Mouse (Mus musculus): ENCODE measurements around the gene Galnt12. TPM values are rescaled to one million over a fixed set of nuclear protein-coding genes. Genes with fewer than 3 reads are reported as not detected.

Gene Galnt12
- 0.70 and 1.9 TPM in 2 replicates for total RNA-seq (2014; rRNA removed; ENCODE audit: low replicate concordance)
- polyA plus RNA-seq (2015; fragmentation: Nextera tagmentation; extraction: Ambion mirVana): 1.1 and 1.4 TPM in 2 replicates

GRCm38 (mm10) chr4:47091493-47092386 is at the start of gene Galnt12:
Galnt12 (plus strand) TSS chr4:47091909.
- H3K4me1 ChIP-seq (ENCODE audit: control insufficient read depth, insufficient read depth): no peaks in the 10 kb centered on the region
- no peak within 1 kb of the TSS for H3K27ac ChIP-seq (ENCODE audit: low read depth)
- DNase-seq (ENCODE audit: low spot score): no peak
- ATAC-seq (ENCODE audit: insufficient read depth, low read depth): peak; percentile 36; the same call in 1 of the 2 replicates
- no peak within 1 kb of the TSS; the same call in 1 of the 2 replicates for H3K9ac ChIP-seq (replicated peaks; ENCODE audit: low read depth, low read length)
- TF ChIP-seq EP300 (IDR thresholded peaks at IDR 0.05; ENCODE audit: low read depth): no peak
- no peak for TF ChIP-seq CTCF (IDR thresholded peaks at IDR 0.05; ENCODE audit: low read depth)
- no peaks in the 10 kb centered on the region for H3K36me3 ChIP-seq (replicated peaks; ENCODE audit: control insufficient read depth, insufficient read depth, low read length)
- peak within 1 kb of the TSS; percentile 62 for H3K4me3 ChIP-seq (ENCODE audit: low read depth, low read length)
- no peaks in the 10 kb centered on the region for H3K9me3 ChIP-seq (replicated peaks; ENCODE audit: control insufficient read depth, low read length)
- 1% methylated on average over 55 of the region's 74 CpGs for WGBS
- peak within 1 kb of the TSS; percentile 98 for H3K4me2 ChIP-seq (ENCODE audit: low read depth, low read length)
- H3K27me3 ChIP-seq (ENCODE audit: control insufficient read depth, insufficient read depth, low read length): peaks cover 33% of the 10 kb centered on the region

GRCm38 (mm10) chr4:47043866-47044265 is 47.8 kb upstream of the Galnt12 start:
- 87% methylated on average over 9 of the region's 9 CpGs for WGBS
- no peak for DNase-seq (ENCODE audit: low spot score)

GRCm38 (mm10) chr4:47046974-47047373 is 44.7 kb upstream of the Galnt12 start:
- Histone ChIP-seq H3K9ac (replicated peaks; ENCODE audit: low read depth, low read length) (no peak overlapping the region), H3K4me1 (ENCODE audit: control insufficient read depth, insufficient read depth) (no peaks in the 10 kb centered on the region), H3K27me3 (ENCODE audit: control insufficient read depth, insufficient read depth, low read length) (no peaks in the 10 kb centered on the region), H3K36me3 (replicated peaks; ENCODE audit: control insufficient read depth, insufficient read depth, low read length) (no peaks in the 10 kb centered on the region), H3K4me3 (ENCODE audit: low read depth, low read length) (no peak overlapping the region), H3K4me2 (ENCODE audit: low read depth, low read length) (no peak overlapping the region), H3K27ac (ENCODE audit: low read depth) (no peak overlapping the region), H3K9me3 (replicated peaks; ENCODE audit: control insufficient read depth, low read length) (no peaks in the 10 kb centered on the region)
- WGBS: 84% methylated on average over 6 of the region's 6 CpGs
- ATAC-seq (ENCODE audit: insufficient read depth, low read depth): no peak
- no peak for DNase-seq (ENCODE audit: low spot score)
- TF ChIP-seq CTCF (IDR thresholded peaks at IDR 0.05; ENCODE audit: low read depth) (peak; percentile 34), EP300 (IDR thresholded peaks at IDR 0.05; ENCODE audit: low read depth) (no peak)

More at GRCm38 (mm10) chr4:47043866-47044265, 47.8 kb upstream of the Galnt12 start:
- no peak overlapping the region for H3K4me2 ChIP-seq (ENCODE audit: low read depth, low read length)
- no peak overlapping the region for H3K27ac ChIP-seq (ENCODE audit: low read depth)
- H3K4me1 ChIP-seq (ENCODE audit: control insufficient read depth, insufficient read depth): no peaks in the 10 kb centered on the region
- no peak overlapping the region for H3K4me3 ChIP-seq (ENCODE audit: low read depth, low read length)
- 0 out of 2 replicates have a peak, but pooled peaks cover 7% of the 10 kb centered on the region for H3K36me3 ChIP-seq (replicated peaks; ENCODE audit: control insufficient read depth, insufficient read depth, low read length)
- no peak for ATAC-seq (ENCODE audit: insufficient read depth, low read depth)
- H3K9ac ChIP-seq (replicated peaks; ENCODE audit: low read depth, low read length): no peak overlapping the region
- H3K27me3 ChIP-seq (ENCODE audit: control insufficient read depth, insufficient read depth, low read length): no peaks in the 10 kb centered on the region
- no peak for TF ChIP-seq CTCF (IDR thresholded peaks at IDR 0.05; ENCODE audit: low read depth)
- no peak for TF ChIP-seq EP300 (IDR thresholded peaks at IDR 0.05; ENCODE audit: low read depth)
- no peaks in the 10 kb centered on the region for H3K9me3 ChIP-seq (replicated peaks; ENCODE audit: control insufficient read depth, low read length)

DNA sequence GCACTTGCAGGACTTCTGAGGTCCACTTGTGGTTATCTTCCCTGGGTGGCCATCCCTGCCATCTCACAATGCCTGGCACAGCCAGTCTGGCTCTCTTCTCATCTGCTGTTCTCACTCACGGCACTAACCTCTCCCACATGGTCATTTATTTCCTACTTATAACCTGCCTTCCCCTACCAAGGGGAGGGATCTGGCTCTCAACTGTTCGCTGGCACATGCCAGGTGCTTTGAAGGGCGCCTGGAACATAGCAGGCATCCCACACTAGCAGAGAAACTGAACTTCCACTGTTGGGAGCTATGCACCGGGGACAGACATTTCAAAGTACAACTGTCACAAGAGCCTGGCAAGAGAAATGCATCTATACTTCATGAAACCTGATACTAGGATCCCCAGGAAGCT is 43.9 kb upstream of the Galnt12 start:
- no peak for TF ChIP-seq CTCF (IDR thresholded peaks at IDR 0.05; ENCODE audit: low read depth)
- TF ChIP-seq EP300 (IDR thresholded peaks at IDR 0.05; ENCODE audit: low read depth): no peak
- no peaks in the 10 kb centered on the region for H3K4me1 ChIP-seq (ENCODE audit: control insufficient read depth, insufficient read depth)
- H3K27me3 ChIP-seq (ENCODE audit: control insufficient read depth, insufficient read depth, low read length): no peaks in the 10 kb centered on the region
- no peaks in the 10 kb centered on the region for H3K9me3 ChIP-seq (replicated peaks; ENCODE audit: control insufficient read depth, low read length)
- H3K4me2 ChIP-seq (ENCODE audit: low read depth, low read length): no peak overlapping the region
- 59% methylated on average over 4 of the region's 4 CpGs for WGBS
- DNase-seq (ENCODE audit: low spot score) (no peak), ATAC-seq (ENCODE audit: insufficient read depth, low read depth) (no peak)
- H3K36me3 ChIP-seq (replicated peaks; ENCODE audit: control insufficient read depth, insufficient read depth, low read length): no peaks in the 10 kb centered on the region
- H3K9ac ChIP-seq (replicated peaks; ENCODE audit: low read depth, low read length): no peak overlapping the region
- no peak overlapping the region for H3K27ac ChIP-seq (ENCODE audit: low read depth)
- no peak overlapping the region for H3K4me3 ChIP-seq (ENCODE audit: low read depth, low read length)

DNA sequence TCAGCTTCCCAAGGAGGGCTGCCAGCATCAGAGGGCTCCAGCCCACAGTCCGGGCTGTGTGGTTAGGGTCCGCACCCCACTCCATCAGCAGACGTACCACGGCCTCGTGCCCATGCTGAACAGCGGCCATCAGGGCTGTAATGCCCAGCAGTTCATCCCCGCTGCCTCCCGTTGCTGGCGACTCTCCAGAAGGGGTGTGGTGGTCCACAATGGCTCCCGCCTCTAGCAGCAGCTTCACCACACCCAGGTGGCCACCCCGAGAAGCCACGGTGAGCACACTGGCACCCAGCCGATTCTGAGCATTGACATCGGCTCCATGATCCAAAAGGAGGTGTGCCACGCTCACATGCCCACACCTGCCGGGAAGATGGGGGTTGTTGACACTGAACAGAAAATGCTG is 42.5 kb upstream of the Galnt12 start:
- no peaks in the 10 kb centered on the region for H3K36me3 ChIP-seq (replicated peaks; ENCODE audit: control insufficient read depth, insufficient read depth, low read length)
- no peak overlapping the region for H3K4me2 ChIP-seq (ENCODE audit: low read depth, low read length)
- DNase-seq (ENCODE audit: low spot score) (no peak), ATAC-seq (ENCODE audit: insufficient read depth, low read depth) (no peak)
- H3K27ac ChIP-seq (ENCODE audit: low read depth): no peak overlapping the region
- no peak for TF ChIP-seq CTCF (IDR thresholded peaks at IDR 0.05; ENCODE audit: low read depth)
- TF ChIP-seq EP300 (IDR thresholded peaks at IDR 0.05; ENCODE audit: low read depth): no peak
- H3K9me3 ChIP-seq (replicated peaks; ENCODE audit: control insufficient read depth, low read length): no peaks in the 10 kb centered on the region
- WGBS: 91% methylated on average over 16 of the region's 16 CpGs
- no peaks in the 10 kb centered on the region for H3K4me1 ChIP-seq (ENCODE audit: control insufficient read depth, insufficient read depth)
- no peaks in the 10 kb centered on the region for H3K27me3 ChIP-seq (ENCODE audit: control insufficient read depth, insufficient read depth, low read length)
- no peak overlapping the region for H3K4me3 ChIP-seq (ENCODE audit: low read depth, low read length)
- no peak overlapping the region for H3K9ac ChIP-seq (replicated peaks; ENCODE audit: low read depth, low read length)

All from heart, postnatal 0 days (tissue).